Mouse (Mus musculus) stomach, embryonic 15.5 days (tissue): ENCODE results near the gene Pptc7. TPM values are rescaled to one million over a fixed set of nuclear protein-coding genes. Genes with fewer than 3 reads are reported as not detected.

ENCODE experiments used
- ATAC-seq: fragments of 200-750 bp; cut with Nextera tagmentation; 2 replicates; pipeline ENCODE4 v1.8.0; 2017; ENCODE audit warnings: low read depth, moderate number of reproducible peaks, moderate TSS enrichment; ENCODE audit not compliant: insufficient read depth, low FRiP score
- H3K27ac ChIP-seq: fragments of 300-500 bp; sonication (generic); 2 replicates; pipeline ENCODE4 v1.5.1; 2015; ENCODE audit warnings: mild to moderate bottlenecking, inconsistent platforms
- H3K27me3 ChIP-seq: fragments of 300-500 bp; sonication (generic); replicated peaks from 2 replicates; pipeline ENCODE4 v1.6.1; 2015; ENCODE audit warnings: inconsistent platforms
- H3K36me3 ChIP-seq: fragments of 300-500 bp; sonication (generic); 2 replicates; pipeline ENCODE4 v1.6.1; 2015; ENCODE audit warnings: inconsistent platforms
- H3K4me1 ChIP-seq: fragments of 300-500 bp; sonication (generic); 2 replicates; pipeline ENCODE4 v1.6.1; 2015; ENCODE audit warnings: inconsistent platforms
- H3K4me2 ChIP-seq: fragments of 300-500 bp; sonication (generic); 2 replicates; pipeline ENCODE4 v1.6.1; 2015; ENCODE audit warnings: mild to moderate bottlenecking, inconsistent platforms
- H3K4me3 ChIP-seq: fragments of 300-500 bp; sonication (generic); replicated peaks from 2 replicates; pipeline ENCODE4 v1.5.1; 2015; ENCODE audit warnings: inconsistent platforms
- H3K9ac ChIP-seq: fragments of 300-500 bp; sonication (generic); 2 replicates; pipeline ENCODE4 v1.6.1; 2015; ENCODE audit warnings: inconsistent platforms
- H3K9me3 ChIP-seq: fragments of 300-500 bp; sonication (generic); 2 replicates; pipeline ENCODE4 v1.6.1; 2016; ENCODE audit warnings: inconsistent platforms
- WGBS: fragments of 180-500 bp; shearing (Covaris S2); methylation state at CpG from one replicate; pipeline ENCODE4 v1.1.7; 2015; 5-methylcytosine and 5-hydroxymethylcytosine counted together
- polyA plus RNA-seq: library from polyadenylated mRNA; unstranded; fragments of >200 nt; fragmentation: Nextera tagmentation; extraction: Ambion mirVana; gene quantifications from 2 replicates; pipeline ENCODE4 v1.2.1, GENCODE M21; 2015

The Pptc7 gene
- polyA plus RNA-seq, 1 experiment from 2014 or later = 10.6 TPM

DNA sequence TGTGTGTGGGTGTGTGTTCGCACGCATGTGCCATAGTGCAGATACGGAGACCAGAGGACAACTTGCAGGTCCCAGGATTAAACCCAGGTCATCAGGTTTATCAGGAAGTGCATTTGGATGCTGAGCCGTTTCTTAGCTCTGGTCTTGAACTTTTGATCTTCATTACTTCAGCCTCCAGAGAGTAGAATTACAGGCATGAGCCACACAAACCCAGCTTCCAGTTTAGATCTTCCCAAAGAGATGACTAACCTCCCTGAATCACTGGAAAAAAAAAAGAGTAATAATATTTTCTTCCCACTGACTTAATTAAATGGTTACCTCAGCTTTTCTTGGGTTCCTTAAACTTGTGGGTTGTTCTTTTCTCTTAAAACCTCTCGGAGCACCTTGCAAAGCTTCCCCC lies 11.3 kb upstream of the Pptc7 start:
- Histone ChIP-seq H3K4me2 (no peak overlapping the region), H3K36me3 (no peaks in the 10 kb centered on the region)
- WGBS = 71% methylated on average over 5 of the region's 5 CpGs

DNA sequence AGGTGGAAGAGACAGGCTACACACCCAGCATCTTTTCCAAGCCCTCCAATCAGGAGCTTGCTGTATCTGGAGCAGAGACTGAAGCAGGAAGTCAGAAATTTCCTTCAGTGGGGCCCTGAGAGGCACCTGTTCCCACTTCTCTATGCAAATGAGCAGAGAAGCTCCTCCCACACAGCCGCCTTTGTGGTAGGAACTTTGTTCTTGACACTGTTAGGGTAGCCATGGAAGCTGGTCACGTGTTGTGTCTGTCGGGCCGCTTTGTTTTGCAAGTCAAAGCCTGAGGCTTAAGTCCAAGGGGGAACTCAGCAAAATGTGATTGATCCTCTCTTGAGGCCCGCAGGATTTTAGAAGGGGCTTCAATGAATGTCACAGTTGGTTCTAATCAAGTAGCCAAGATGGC lies 9.4 kb upstream of the Pptc7 start:
- Histone ChIP-seq H3K9me3 (no peaks in the 10 kb centered on the region), H3K36me3 (no peaks in the 10 kb centered on the region), H3K27me3 (no peaks in the 10 kb centered on the region), H3K27ac (no peak overlapping the region), H3K9ac (no peak overlapping the region), H3K4me1 (0 out of 2 replicates have a peak, but pooled peaks cover 2% of the 10 kb centered on the region), H3K4me2 (no peak overlapping the region), H3K4me3 (no peak overlapping the region)
- peak; percentile 73 for ATAC-seq
- 28% methylated on average over 5 of the region's 5 CpGs for WGBS

More for the DNA sequence above, 11.3 kb upstream of the Pptc7 start:
- H3K4me1 ChIP-seq = no peaks in the 10 kb centered on the region; the same call in 1 of the 2 replicates
- no peak for ATAC-seq
- H3K9me3 ChIP-seq = no peaks in the 10 kb centered on the region
- H3K27me3 ChIP-seq = no peaks in the 10 kb centered on the region
- H3K4me3 ChIP-seq = no peak overlapping the region
- no peak overlapping the region for H3K27ac ChIP-seq
- H3K9ac ChIP-seq = no peak overlapping the region

DNA sequence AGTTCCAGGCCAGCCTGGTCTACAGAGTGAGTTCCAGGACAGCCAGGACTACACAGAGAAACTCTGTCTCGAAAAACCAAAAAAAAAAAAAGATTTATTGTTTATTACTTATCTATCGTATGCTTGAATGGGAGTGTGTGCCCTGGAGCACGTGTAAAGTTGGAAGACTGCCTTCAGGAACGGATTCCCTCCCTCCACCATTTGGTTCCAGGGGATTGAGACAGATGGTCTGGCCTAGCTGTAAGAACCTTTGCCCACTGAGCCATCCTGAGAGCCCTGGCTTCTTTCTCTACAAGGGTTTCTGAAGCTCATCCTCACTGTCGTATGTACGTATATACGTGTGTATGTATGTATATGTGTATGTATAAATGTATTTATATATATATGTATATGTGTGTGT lies 5.2 kb upstream of the Pptc7 start:
- ATAC-seq = no peak
- 79% methylated on average over 7 of the region's 7 CpGs for WGBS
- Histone ChIP-seq H3K4me1 (peaks cover 16% of the 10 kb centered on the region), H3K4me2 (no peak overlapping the region), H3K4me3 (no peak overlapping the region), H3K27me3 (no peaks in the 10 kb centered on the region), H3K9me3 (no peaks in the 10 kb centered on the region), H3K36me3 (no peaks in the 10 kb centered on the region), H3K9ac (no peak overlapping the region), H3K27ac (no peak overlapping the region)

DNA sequence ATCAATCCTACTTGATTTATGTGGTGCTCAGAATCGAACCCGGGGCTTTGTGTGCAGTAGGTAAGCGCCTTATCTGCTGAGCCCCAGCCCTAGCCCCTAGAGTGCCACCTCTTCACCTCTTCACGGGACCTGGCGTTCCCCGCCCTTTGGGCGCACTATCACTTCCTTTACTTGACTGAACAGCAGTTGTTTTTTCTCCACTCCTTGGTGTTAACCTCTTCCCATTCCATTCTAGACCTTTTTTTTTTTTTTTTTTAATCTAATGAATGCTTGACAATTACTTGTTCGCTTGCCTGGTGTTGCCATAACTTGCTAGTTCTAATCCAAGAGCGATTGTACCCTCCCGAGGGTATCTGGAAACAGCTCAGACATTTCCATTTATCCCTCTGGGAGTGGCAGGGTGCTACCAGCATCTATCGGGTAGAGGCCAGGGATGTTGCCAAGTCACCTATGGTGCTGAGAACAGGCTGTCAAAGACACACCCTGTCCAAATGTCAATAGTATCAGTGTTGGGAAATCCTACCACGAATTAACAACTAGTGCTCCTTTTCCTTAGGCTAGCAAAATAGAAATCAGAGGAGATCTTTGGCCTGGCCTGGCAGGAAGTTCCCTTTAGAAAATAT lies 4.3 kb upstream of the Pptc7 start:
- Histone ChIP-seq H3K4me2 (no peak overlapping the region), H3K36me3 (no peaks in the 10 kb centered on the region), H3K9ac (no peak overlapping the region), H3K27ac (peak overlapping the region; percentile 62; the same call in 1 of the 2 replicates), H3K9me3 (no peaks in the 10 kb centered on the region), H3K4me3 (no peak overlapping the region), H3K27me3 (no peaks in the 10 kb centered on the region), H3K4me1 (peaks cover 16% of the 10 kb centered on the region)
- 63% methylated on average over 12 of the region's 12 CpGs for WGBS
- no peak for ATAC-seq

DNA sequence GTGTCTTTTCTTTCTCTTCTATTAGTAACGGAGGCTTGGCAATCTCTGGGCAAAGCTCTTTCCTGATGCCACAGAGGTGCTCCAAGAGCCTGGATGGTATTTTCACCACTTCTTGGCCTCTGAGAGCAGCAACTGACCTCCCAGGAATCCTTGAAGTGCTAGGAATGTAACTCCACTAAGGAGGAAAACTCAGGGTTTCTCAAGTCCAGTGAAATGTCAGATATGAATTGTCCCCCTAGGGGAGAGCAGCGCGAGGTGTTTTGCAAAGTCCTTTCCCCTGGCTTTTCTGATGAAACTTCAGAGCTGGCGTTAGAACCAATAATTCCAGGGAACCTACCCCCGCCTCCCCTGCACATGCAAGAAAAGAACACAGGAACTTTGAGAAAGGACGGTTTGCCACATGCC lies 3.7 kb upstream of the Pptc7 start:
- WGBS = 31% methylated on average over 6 of the region's 6 CpGs
- H3K27ac ChIP-seq = peak overlapping the region; percentile 62
- H3K4me1 ChIP-seq = peaks cover 16% of the 10 kb centered on the region
- peak overlapping the region; percentile 28 for H3K4me2 ChIP-seq
- no peak overlapping the region for H3K9ac ChIP-seq
- no peaks in the 10 kb centered on the region for H3K27me3 ChIP-seq
- ATAC-seq = no peak
- no peaks in the 10 kb centered on the region for H3K9me3 ChIP-seq
- H3K36me3 ChIP-seq = no peaks in the 10 kb centered on the region
- H3K4me3 ChIP-seq = no peak overlapping the region; the same call in 1 of the 2 replicates

DNA sequence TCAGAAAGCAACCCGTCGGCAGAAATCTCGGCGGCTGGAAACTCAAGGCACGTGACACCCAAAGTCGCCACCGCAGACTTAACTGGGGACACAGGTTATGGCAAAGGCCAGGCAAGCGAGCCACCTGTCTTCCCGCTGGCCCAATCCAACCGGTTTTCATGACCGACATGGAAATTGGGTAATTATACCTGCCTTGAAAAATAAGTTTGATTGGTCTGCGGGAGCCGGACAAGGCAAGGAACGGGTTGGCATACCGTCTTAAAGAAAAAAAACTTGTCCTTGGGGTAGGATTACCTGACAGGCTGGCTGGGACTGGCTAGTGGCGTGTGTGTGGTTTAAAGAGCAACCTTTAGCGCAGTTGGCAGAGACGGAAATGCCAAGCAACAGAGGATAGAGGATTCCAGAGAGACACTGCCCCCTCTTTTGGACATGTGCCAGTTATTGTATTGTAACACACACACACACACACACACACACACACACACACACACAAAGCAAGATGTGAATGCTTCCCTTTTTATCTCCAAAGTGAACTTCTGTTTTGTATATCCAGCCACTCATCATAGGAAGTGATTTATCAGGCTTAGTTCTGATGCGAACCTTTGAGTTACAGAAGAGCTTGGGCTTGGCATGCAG lies 3.2 kb upstream of the Pptc7 start:
- WGBS = 29% methylated on average over 19 of the region's 19 CpGs
- Histone ChIP-seq H3K9ac (no peak overlapping the region), H3K27ac (peak overlapping the region; percentile 62), H3K4me1 (peaks cover 20% of the 10 kb centered on the region), H3K9me3 (no peaks in the 10 kb centered on the region), H3K4me3 (no peak overlapping the region; the same call in 1 of the 2 replicates), H3K27me3 (no peaks in the 10 kb centered on the region), H3K4me2 (peak overlapping the region; percentile 28), H3K36me3 (no peaks in the 10 kb centered on the region)
- no peak for ATAC-seq

DNA sequence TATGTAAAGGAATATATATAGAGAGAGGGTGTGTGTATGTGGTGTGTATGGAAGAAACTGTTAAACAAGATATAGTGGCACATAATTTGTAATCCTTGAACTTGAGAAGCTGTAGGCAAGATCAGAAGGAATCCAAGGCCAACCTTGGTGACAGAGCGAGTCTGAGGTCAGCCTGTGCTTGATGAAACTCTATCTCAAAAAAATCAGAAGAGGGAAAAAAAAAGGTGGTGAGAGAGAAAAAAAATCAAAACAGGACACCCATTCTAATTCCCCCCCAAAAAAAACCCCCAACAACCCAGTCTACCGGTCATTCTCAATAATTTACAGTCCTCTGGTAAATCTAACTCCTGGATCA lies 360 bp upstream of the Pptc7 start:
- no peak for ATAC-seq
- Histone ChIP-seq H3K4me2 (peak overlapping the region; percentile 51), H3K27me3 (no peaks in the 10 kb centered on the region), H3K27ac (no peak overlapping the region), H3K9ac (no peak overlapping the region), H3K4me1 (peaks cover 30% of the 10 kb centered on the region), H3K4me3 (peak overlapping the region; percentile 99), H3K9me3 (no peaks in the 10 kb centered on the region), H3K36me3 (no peaks in the 10 kb centered on the region)
- whole genome bisulfite sequencing = 16% methylated on average over 2 of the region's 2 CpGs

DNA sequence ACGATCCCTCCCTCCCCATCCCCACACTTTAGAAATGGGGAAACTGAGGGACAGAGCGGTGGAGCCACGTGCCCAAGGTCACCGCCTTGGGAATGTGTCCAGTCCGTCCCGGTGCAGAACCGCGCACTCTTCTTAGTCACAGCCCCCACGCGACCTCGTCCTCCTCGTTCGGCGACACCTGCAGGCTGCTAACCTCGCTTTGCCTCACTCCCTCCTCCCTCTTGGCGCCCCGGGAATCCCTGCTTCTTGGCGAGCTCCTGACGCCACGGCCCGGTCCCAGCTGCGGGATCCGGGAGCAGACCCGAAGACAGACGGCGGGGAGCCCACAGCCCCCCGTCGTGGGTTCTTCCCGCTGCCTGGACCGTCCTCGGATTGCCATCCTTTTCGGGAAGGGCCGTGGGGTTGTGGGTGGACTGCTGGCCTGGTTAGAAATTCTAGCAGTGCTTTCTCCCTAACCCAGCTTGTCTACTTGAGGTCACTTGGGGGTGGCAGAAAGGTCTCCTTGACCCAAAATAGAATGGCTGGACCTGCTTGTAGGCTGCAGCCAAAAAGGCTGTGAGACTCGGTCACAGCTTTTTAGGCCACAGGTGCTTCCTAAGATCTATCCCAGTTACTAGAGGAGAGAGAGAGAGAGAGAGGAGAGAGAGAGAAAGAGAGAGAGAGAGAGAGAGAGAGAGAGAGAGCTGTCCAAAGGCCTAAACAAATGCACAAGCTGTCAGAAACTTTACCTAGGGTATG lies 1.0 kb downstream of the Pptc7 start:
- H3K27ac ChIP-seq = peak overlapping the region; percentile 78; the same call in 1 of the 2 replicates
- under 1% methylated on average over 34 of the region's 34 CpGs for WGBS
- H3K36me3 ChIP-seq = no peaks in the 10 kb centered on the region
- no peaks in the 10 kb centered on the region for H3K27me3 ChIP-seq
- H3K9ac ChIP-seq = peak overlapping the region; percentile 84
- peak overlapping the region; percentile 87 for H3K4me2 ChIP-seq
- H3K9me3 ChIP-seq = no peaks in the 10 kb centered on the region
- H3K4me1 ChIP-seq = peaks cover 28% of the 10 kb centered on the region
- ATAC-seq = no peak; the same call in 1 of the 2 replicates
- peak overlapping the region; percentile 99 for H3K4me3 ChIP-seq

DNA sequence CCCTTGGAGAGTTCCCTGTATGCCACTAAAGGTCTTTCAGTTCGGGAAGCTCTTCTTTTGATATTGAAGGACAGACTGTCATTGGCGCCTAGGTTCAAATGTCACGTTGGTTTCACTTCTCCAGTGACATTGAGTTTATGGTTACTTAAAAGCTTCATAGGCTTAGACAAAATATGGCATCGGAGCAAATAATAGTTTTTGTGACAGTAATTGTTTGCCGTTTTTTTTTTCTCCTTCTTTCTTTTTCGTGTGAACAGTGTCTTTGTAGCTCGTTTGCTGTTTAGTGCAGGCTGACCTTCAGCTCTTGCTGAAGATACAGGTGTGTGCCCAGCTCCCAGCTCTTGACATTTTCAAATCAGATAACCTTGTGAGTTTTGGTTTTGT lies 1.6 kb downstream of the Pptc7 start:
- no peak for ATAC-seq
- H3K9ac ChIP-seq = 0 out of 2 replicates have a peak overlapping the region, but pooled peaks have one; percentile 84
- 40% methylated on average over 7 of the region's 7 CpGs for WGBS

DNA sequence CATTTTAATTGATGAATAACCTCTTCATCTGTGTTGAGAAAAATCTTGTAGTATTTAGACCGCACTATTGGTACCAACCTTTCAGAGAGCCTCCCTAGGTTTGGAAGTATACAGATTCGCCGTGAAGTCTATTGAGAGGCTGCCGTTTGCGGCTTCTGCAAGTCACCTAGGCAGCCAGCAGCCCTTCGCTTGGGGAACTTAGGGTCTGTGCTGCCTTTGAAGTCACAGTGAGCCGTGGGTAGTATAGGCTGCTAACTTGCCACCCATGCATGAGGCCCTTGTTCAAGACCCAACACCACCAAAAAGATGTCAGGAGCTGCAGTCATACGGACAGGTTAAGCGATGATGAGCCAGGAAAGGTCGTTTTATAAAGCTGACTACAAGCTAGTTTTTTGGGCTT lies 2.0 kb downstream of the Pptc7 start:
- ATAC-seq = no peak
- WGBS = 82% methylated on average over 10 of the region's 10 CpGs
- Histone ChIP-seq H3K9me3 (no peaks in the 10 kb centered on the region), H3K4me1 (peaks cover 22% of the 10 kb centered on the region), H3K4me3 (peak overlapping the region; percentile 99; the same call in 1 of the 2 replicates), H3K4me2 (peak overlapping the region; percentile 87), H3K9ac (no peak overlapping the region), H3K36me3 (no peaks in the 10 kb centered on the region), H3K27ac (no peak overlapping the region), H3K27me3 (no peaks in the 10 kb centered on the region)

More for the DNA sequence above, 1.6 kb downstream of the Pptc7 start:
- Histone ChIP-seq H3K4me3 (peak overlapping the region; percentile 99), H3K27me3 (no peaks in the 10 kb centered on the region), H3K4me2 (peak overlapping the region; percentile 87), H3K9me3 (no peaks in the 10 kb centered on the region), H3K27ac (no peak overlapping the region), H3K36me3 (no peaks in the 10 kb centered on the region), H3K4me1 (peaks cover 23% of the 10 kb centered on the region)

DNA sequence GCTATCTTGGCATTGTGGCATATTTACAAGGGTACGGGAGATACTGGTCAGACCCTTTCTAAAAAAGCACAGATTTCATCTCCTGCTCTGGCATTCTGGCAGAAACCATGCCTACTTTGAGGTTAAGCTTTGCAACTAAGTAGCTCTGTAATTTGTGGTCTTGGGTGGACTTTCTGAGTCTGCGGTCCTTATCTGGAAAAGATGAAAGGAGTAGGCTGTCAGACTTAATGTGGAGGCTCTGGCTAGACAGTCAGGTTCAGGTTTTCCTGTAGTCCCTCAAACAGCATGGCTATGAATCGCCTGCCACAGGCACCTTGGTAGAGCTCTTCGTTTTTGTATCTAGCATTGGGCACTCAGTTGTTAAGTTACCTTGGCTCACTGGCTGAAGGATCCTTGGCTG lies 2.9 kb downstream of the Pptc7 start:
- ATAC-seq = no peak
- Histone ChIP-seq H3K4me2 (no peak overlapping the region), H3K9me3 (no peaks in the 10 kb centered on the region), H3K9ac (no peak overlapping the region), H3K36me3 (no peaks in the 10 kb centered on the region), H3K27ac (no peak overlapping the region), H3K4me1 (peaks cover 27% of the 10 kb centered on the region), H3K4me3 (no peak overlapping the region), H3K27me3 (no peaks in the 10 kb centered on the region)
- WGBS = 81% methylated on average over 4 of the region's 4 CpGs
